Mouse (Mus musculus) heart, postnatal 0 days (tissue): ENCODE data around the gene 4930469K13Rik. TPM values are rescaled to one million over a fixed set of nuclear protein-coding genes. Genes with fewer than 3 reads are reported as not detected.

Source experiments
- ATAC-seq: fragments of 200-750 bp; cut with Nextera tagmentation; 2 replicates; pipeline ENCODE4 v1.8.0; 2017; ENCODE audit warnings: low read depth, moderate number of reproducible peaks, moderate library complexity; ENCODE audit not compliant: insufficient read depth
- DNase-seq: peaks from one replicate; pipeline ENCODE4 v3.0.0-alpha.2; 2016; ENCODE audit warnings: low spot score
- H3K27ac ChIP-seq: fragments of 300-500 bp; sonication (generic); 2 replicates; pipeline ENCODE4 v1.5.1; 2014; ENCODE audit warnings: low read depth, mild to moderate bottlenecking
- H3K27me3 ChIP-seq: fragments of 300-500 bp; sonication (generic); 2 replicates; pipeline ENCODE4 v1.6.1; 2014; ENCODE audit warnings: low read length, mixed read lengths; ENCODE audit not compliant: control insufficient read depth, insufficient read depth
- H3K36me3 ChIP-seq: fragments of 300-500 bp; sonication (generic); replicated peaks from 2 replicates; pipeline ENCODE4 v1.6.1; 2014; ENCODE audit warnings: low read length, mixed read lengths; ENCODE audit not compliant: control insufficient read depth, insufficient read depth
- H3K4me1 ChIP-seq: fragments of 300-500 bp; sonication (generic); 2 replicates; pipeline ENCODE4 v1.6.1; 2014; ENCODE audit warnings: antibody characterized with exemption; ENCODE audit not compliant: control insufficient read depth, insufficient read depth
- H3K4me2 ChIP-seq: fragments of 300-500 bp; sonication (generic); 2 replicates; pipeline ENCODE4 v1.6.1; 2014; ENCODE audit warnings: low read depth, mild to moderate bottlenecking, low read length, moderate library complexity
- H3K4me3 ChIP-seq: fragments of 300-500 bp; sonication (generic); 2 replicates; pipeline ENCODE4 v1.5.1; 2014; ENCODE audit warnings: low read depth, low read length
- H3K9ac ChIP-seq: fragments of 300-500 bp; sonication (generic); replicated peaks from 2 replicates; pipeline ENCODE4 v1.6.1; 2014; ENCODE audit warnings: low read depth, low read length, mixed read lengths
- H3K9me3 ChIP-seq: fragments of 300-500 bp; sonication (generic); replicated peaks from 2 replicates; pipeline ENCODE4 v1.6.1; 2016; ENCODE audit warnings: low read length; ENCODE audit not compliant: control insufficient read depth
- CTCF ChIP-seq: IDR thresholded peaks from 2 replicates; pipeline ENCODE4 v1.5.1; 2016; ENCODE audit warnings: antibody characterized with exemption, control low read depth, low read depth
- EP300 ChIP-seq: IDR thresholded peaks from 2 replicates; pipeline ENCODE4 v1.6.1; 2016; ENCODE audit warnings: antibody characterized with exemption, low read depth
- WGBS: fragments of 180-500 bp; shearing (Covaris S2); extraction: QIAGEN DNeasy Blood & Tissue Kit; methylation state at CpG from one replicate; pipeline ENCODE4 v1.1.7; 2014; 5-methylcytosine and 5-hydroxymethylcytosine counted together
- polyA plus RNA-seq: library from polyadenylated mRNA; unstranded; fragments of >200 nt; fragmentation: Nextera tagmentation; extraction: Ambion mirVana; gene quantifications from 2 replicates; pipeline ENCODE4 v1.2.1, GENCODE M21; 2015
- total RNA-seq: library from RNA; depleted of rRNA; stranded (reverse); fragments of >200 nt; gene quantifications from 2 replicates; pipeline ENCODE4 v1.2.3, GENCODE M21; 2014; ENCODE audit warnings: low replicate concordance; rRNA removed

Gene 4930469K13Rik
- total and polyA plus RNA-seq, 2 experiments from 2014 or later, result not detected

DNA sequence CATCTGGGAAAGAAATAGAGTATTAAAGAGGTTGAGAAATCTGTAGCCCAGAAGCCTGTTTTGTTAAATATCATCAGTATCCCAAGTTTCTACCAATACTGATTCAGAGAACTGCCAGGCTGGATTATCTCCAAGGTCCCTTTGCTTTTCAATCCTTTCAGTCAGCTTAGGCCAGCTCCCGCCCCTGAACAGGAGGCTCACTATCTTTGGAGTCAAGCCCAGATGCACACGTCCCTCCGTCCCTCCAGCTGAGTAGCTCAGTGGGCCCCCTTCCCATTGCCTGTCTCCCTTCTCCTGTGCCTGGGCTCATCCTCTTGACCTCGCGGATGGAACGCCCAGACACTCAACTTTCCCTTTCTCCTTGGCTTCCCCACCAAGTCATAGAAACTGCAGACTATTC lies 171.0 kb downstream of the 4930469K13Rik start:
- Histone ChIP-seq H3K36me3 (no peaks in the 10 kb centered on the region), H3K27ac (no peak overlapping the region), H3K9me3 (no peaks in the 10 kb centered on the region), H3K4me3 (no peak overlapping the region), H3K4me1 (0 out of 2 replicates have a peak, but pooled peaks cover 3% of the 10 kb centered on the region), H3K9ac (no peak overlapping the region), H3K4me2 (no peak overlapping the region), H3K27me3 (peaks cover 11% of the 10 kb centered on the region; the same call in 1 of the 2 replicates)
- ATAC-seq (no peak), DNase-seq (no peak)
- no peak for TF ChIP-seq EP300
- no peak for TF ChIP-seq CTCF
- 36% methylated on average over 6 of the region's 6 CpGs for WGBS

DNA sequence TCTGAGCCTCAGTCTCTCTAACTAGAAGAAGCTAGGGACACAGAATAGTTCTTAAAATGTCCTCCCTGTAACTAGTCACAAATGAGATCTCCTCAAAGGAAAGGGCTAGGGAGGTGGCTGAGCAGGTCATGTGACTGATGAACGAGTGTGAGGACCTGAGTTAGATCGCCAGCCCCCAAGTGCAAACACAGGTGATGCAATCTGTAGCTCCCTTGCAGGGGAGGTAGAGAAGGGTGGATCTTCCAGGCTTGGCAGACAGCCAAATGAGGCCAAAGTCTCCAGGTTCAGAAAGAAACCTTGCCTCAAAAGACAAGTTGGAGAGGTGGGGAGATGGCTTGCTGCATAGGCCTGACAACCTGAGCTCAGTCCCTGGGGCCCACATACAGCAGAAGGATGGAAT lies 171.8 kb downstream of the 4930469K13Rik start:
- H3K4me3 ChIP-seq, result no peak overlapping the region
- WGBS, result 47% methylated on average over 2 of the region's 2 CpGs
- no peak overlapping the region for H3K27ac ChIP-seq
- H3K4me2 ChIP-seq, result no peak overlapping the region
- no peaks in the 10 kb centered on the region for H3K9me3 ChIP-seq
- no peaks in the 10 kb centered on the region for H3K36me3 ChIP-seq
- TF ChIP-seq CTCF (no peak), EP300 (no peak)
- H3K27me3 ChIP-seq, result peaks cover 11% of the 10 kb centered on the region; the same call in 1 of the 2 replicates
- no peak for DNase-seq
- no peak overlapping the region for H3K9ac ChIP-seq
- no peak for ATAC-seq
- no peaks in the 10 kb centered on the region for H3K4me1 ChIP-seq

DNA sequence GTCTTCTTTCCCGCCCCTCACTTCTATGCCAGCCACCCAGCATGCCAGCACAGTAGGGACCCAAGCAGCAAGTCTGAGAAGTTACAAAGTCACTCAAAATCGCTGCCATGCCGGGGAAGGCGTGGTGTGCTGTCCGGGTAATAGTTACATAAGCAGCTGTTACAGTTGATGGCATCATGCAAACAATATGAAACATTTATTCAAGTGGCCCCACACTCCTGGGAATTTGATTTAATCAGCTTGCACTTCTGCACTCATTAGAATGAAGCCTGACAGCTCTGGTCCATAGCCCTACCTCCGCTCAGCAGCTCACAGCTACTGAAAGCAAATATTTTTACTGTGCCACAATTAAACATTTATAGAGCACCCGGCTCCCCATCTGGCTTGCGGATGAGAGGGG lies 172.6 kb downstream of the 4930469K13Rik start:
- TF ChIP-seq CTCF (no peak), EP300 (no peak)

More for the DNA sequence above, 172.6 kb downstream of the 4930469K13Rik start:
- no peaks in the 10 kb centered on the region for H3K36me3 ChIP-seq
- H3K27ac ChIP-seq, result no peak overlapping the region
- no peak overlapping the region for H3K9ac ChIP-seq
- peaks cover 11% of the 10 kb centered on the region; the same call in 1 of the 2 replicates for H3K27me3 ChIP-seq
- no peak overlapping the region for H3K4me3 ChIP-seq
- no peak for ATAC-seq
- no peaks in the 10 kb centered on the region for H3K9me3 ChIP-seq
- DNase-seq, result no peak
- no peak overlapping the region for H3K4me2 ChIP-seq
- H3K4me1 ChIP-seq, result no peaks in the 10 kb centered on the region
- WGBS, result 79% methylated on average over 8 of the region's 8 CpGs

Other genes with a start within 250 kb of the 4930469K13Rik start
- 1.5 and 1.6 TPM in 2 replicates for gene Kcnmb1, start 135.5 kb downstream of the 4930469K13Rik start, total RNA-seq
- 0.41 and 0.44 TPM in 2 replicates for gene Kcnmb1, start 135.5 kb downstream of the 4930469K13Rik start, polyA plus RNA-seq
- gene Kcnip1, start 105.4 kb downstream of the 4930469K13Rik start, total RNA-seq, result not detected in 2 replicates
- gene Kcnip1, start 105.4 kb downstream of the 4930469K13Rik start, polyA plus RNA-seq, result 0.05 TPM in 1 of 2 replicates, not detected in the other
- gene Lcp2, start 51.6 kb downstream of the 4930469K13Rik start, total RNA-seq, result 0.08 and 1.6 TPM in 2 replicates
- 0.63 and 0.88 TPM in 2 replicates for gene Lcp2, start 51.6 kb downstream of the 4930469K13Rik start, polyA plus RNA-seq
- not detected in 2 replicates for gene Foxi1, start 109.5 kb upstream of the 4930469K13Rik start, total RNA-seq
- gene Foxi1, start 109.5 kb upstream of the 4930469K13Rik start, polyA plus RNA-seq, result not detected in 2 replicates
- not detected in 2 replicates for gene Fam196b, start 216.3 kb upstream of the 4930469K13Rik start, total RNA-seq
- not detected in 2 replicates for gene Fam196b, start 216.3 kb upstream of the 4930469K13Rik start, polyA plus RNA-seq